Mouse (Mus musculus) limb, embryonic 13.5 days (tissue): ENCODE measurements around the gene Arl4d. TPM values are rescaled to one million over a fixed set of nuclear protein-coding genes. Genes with fewer than 3 reads are reported as not detected.

Source experiments
- ATAC-seq: fragments of 200-750 bp; cut with Nextera tagmentation; 2 replicates; pipeline ENCODE4 v1.8.0; 2017; ENCODE audit warnings: low read depth, moderate number of reproducible peaks, moderate TSS enrichment; ENCODE audit not compliant: low FRiP score
- H3K27ac ChIP-seq: fragments of 300-500 bp; sonication (generic); 2 replicates; pipeline ENCODE4 v1.5.1; 2015; ENCODE audit warnings: inconsistent platforms, mild to moderate bottlenecking, moderate library complexity
- H3K27me3 ChIP-seq: fragments of 300-500 bp; sonication (generic); 2 replicates; pipeline ENCODE4 v1.6.1; 2015; ENCODE audit warnings: mild to moderate bottlenecking, inconsistent platforms
- H3K36me3 ChIP-seq: fragments of 300-500 bp; sonication (generic); 2 replicates; pipeline ENCODE4 v1.6.1; 2015; ENCODE audit warnings: inconsistent platforms, mild to moderate bottlenecking, moderate library complexity
- H3K4me1 ChIP-seq: fragments of 300-500 bp; sonication (generic); 2 replicates; pipeline ENCODE4 v1.6.1; 2015; ENCODE audit warnings: inconsistent platforms
- H3K4me2 ChIP-seq: fragments of 300-500 bp; sonication (generic); replicated peaks from 2 replicates; pipeline ENCODE4 v1.6.1; 2015; ENCODE audit warnings: inconsistent platforms, mild to moderate bottlenecking, moderate library complexity
- H3K4me3 ChIP-seq: fragments of 300-500 bp; sonication (generic); 2 replicates; pipeline ENCODE4 v1.5.1; 2015; ENCODE audit warnings: moderate library complexity, mild to moderate bottlenecking, inconsistent platforms
- H3K9ac ChIP-seq: fragments of 300-500 bp; sonication (generic); 2 replicates; pipeline ENCODE4 v1.6.1; 2015; ENCODE audit warnings: mild to moderate bottlenecking, inconsistent platforms
- H3K9me3 ChIP-seq: fragments of 300-500 bp; sonication (generic); 2 replicates; pipeline ENCODE4 v1.6.1; 2016; ENCODE audit warnings: inconsistent platforms
- WGBS: fragments of 180-500 bp; shearing (Covaris S2); methylation state at CpG from one replicate; pipeline ENCODE4 v1.1.7; 2015; 5-methylcytosine and 5-hydroxymethylcytosine counted together
- polyA plus RNA-seq: library from polyadenylated mRNA; unstranded; fragments of >200 nt; fragmentation: Nextera tagmentation; extraction: Ambion mirVana; gene quantifications from 2 replicates; pipeline ENCODE4 v1.2.1, GENCODE M21; 2015

The Arl4d gene
- polyA plus RNA-seq, 1 experiment from 2014 or later: 2.2 TPM

GRCm38 (mm10) chr11:101708482-101708881, 43.1 kb downstream of the Arl4d start:
- 27% methylated on average over 5 of the region's 5 CpGs for WGBS
- no peak overlapping the region for H3K27ac ChIP-seq
- ATAC-seq: no peak
- H3K4me1 ChIP-seq: peaks cover 10% of the 10 kb centered on the region
- no peak overlapping the region for H3K4me2 ChIP-seq
- H3K9ac ChIP-seq: no peak overlapping the region
- H3K9me3 ChIP-seq: no peaks in the 10 kb centered on the region
- no peaks in the 10 kb centered on the region for H3K36me3 ChIP-seq
- H3K4me3 ChIP-seq: no peak overlapping the region
- H3K27me3 ChIP-seq: no peaks in the 10 kb centered on the region

GRCm38 (mm10) chr11:101712811-101713210, 47.5 kb downstream of the Arl4d start:
- no peaks in the 10 kb centered on the region for H3K9me3 ChIP-seq
- no peak overlapping the region for H3K9ac ChIP-seq
- no peak overlapping the region for H3K27ac ChIP-seq
- H3K4me3 ChIP-seq: no peak overlapping the region
- H3K4me2 ChIP-seq: no peak overlapping the region
- H3K27me3 ChIP-seq: no peaks in the 10 kb centered on the region
- WGBS: 80% methylated on average over 9 of the region's 9 CpGs
- H3K4me1 ChIP-seq: peaks cover under 1% of the 10 kb centered on the region; the same call in 1 of the 2 replicates
- ATAC-seq: no peak
- no peaks in the 10 kb centered on the region for H3K36me3 ChIP-seq

- Histone ChIP-seq H3K4me2 (no peak overlapping the region), H3K36me3 (no peaks in the 10 kb centered on the region), H3K27me3 (no peaks in the 10 kb centered on the region), H3K9me3 (no peaks in the 10 kb centered on the region), H3K27ac (no peak overlapping the region), H3K4me3 (no peak overlapping the region), H3K4me1 (peaks cover 4% of the 10 kb centered on the region; the same call in 1 of the 2 replicates), H3K9ac (no peak overlapping the region)
- 66% methylated on average over 7 of the region's 7 CpGs for WGBS
- ATAC-seq: no peak
Observed at GRCm38 (mm10) chr11:101714012-101714411, 48.7 kb downstream of the Arl4d start.

Other genes starting within 250 kb of the Arl4d start
- gene Aarsd1, start 247.9 kb upstream of the Arl4d start, polyA plus RNA-seq: 79.5 and 84.5 TPM in 2 replicates
- gene Gm27029, start 240.7 kb upstream of the Arl4d start, polyA plus RNA-seq: 11.5 and 12.6 TPM in 2 replicates
- 19.3 and 21.3 TPM in 2 replicates for gene Rundc1, start 240.5 kb upstream of the Arl4d start, polyA plus RNA-seq
- gene Ptges3l, start 240.2 kb upstream of the Arl4d start, polyA plus RNA-seq: 15.3 and 15.7 TPM in 2 replicates
- 328 and 347 TPM in 2 replicates for gene Rpl27, start 223.2 kb upstream of the Arl4d start, polyA plus RNA-seq
- gene Ifi35, start 217.1 kb upstream of the Arl4d start, polyA plus RNA-seq: 8.3 and 9.5 TPM in 2 replicates
- 10.0 and 12.0 TPM in 2 replicates for gene Rnd2, start 200.5 kb upstream of the Arl4d start, polyA plus RNA-seq
- 35.7 and 39.7 TPM in 2 replicates for gene Vat1, start 199.3 kb upstream of the Arl4d start, polyA plus RNA-seq
- 12.1 and 13.6 TPM in 2 replicates for gene Brca1, start 113.6 kb upstream of the Arl4d start, polyA plus RNA-seq
- gene Nbr1, start 113.4 kb upstream of the Arl4d start, polyA plus RNA-seq: 70.9 and 78.1 TPM in 2 replicates
- 3.2 and 3.6 TPM in 2 replicates for gene Tmem106a, start 83.3 kb upstream of the Arl4d start, polyA plus RNA-seq
- not detected in 2 replicates for gene Gm11634, start 66.3 kb upstream of the Arl4d start, polyA plus RNA-seq
- 42.6 and 47.4 TPM in 2 replicates for gene Rdm1, start 38.3 kb upstream of the Arl4d start, polyA plus RNA-seq
- gene Dhx8, start 67.4 kb downstream of the Arl4d start, polyA plus RNA-seq: 47.4 and 47.9 TPM in 2 replicates
- gene Etv4, start 119.8 kb downstream of the Arl4d start, polyA plus RNA-seq: 15.6 and 17.9 TPM in 2 replicates
- gene Meox1, start 228.8 kb downstream of the Arl4d start, polyA plus RNA-seq: 17.1 and 20.8 TPM in 2 replicates